Mouse (Mus musculus): ENCODE results near the gene Fam184a.

Fam184a gene

GRCm38 (mm10) chr10:53598821-53599220 is 152.1 kb downstream of the Fam184a start:
- in situ Hi-C loops (cut with MboI, MseI) = loop anchor here (5.0 kb wide), 1 partner anchor 33 kb away; the partner anchor contains the start of gene Mcm9

GRCm38 (mm10) chr10:53597121-53597881 is 153.6 kb downstream of the Fam184a start:
- in situ Hi-C loops (cut with MboI, MseI) = loop anchor here (5.0 kb wide), 1 partner anchor 35 kb away; the partner anchor contains the start of gene Mcm9

GRCm38 (mm10) chr10:53596677-53597120 is 154.2 kb downstream of the Fam184a start, which contains the start of gene Asf1a:
Gene Asf1a (plus strand): TSS chr10:53596757.
- in situ Hi-C loops (cut with MboI, MseI) = loop anchor here (5.0 kb wide), 1 partner anchor 36 kb away; the partner anchor contains the start of gene Mcm9

- in situ Hi-C loops (cut with MboI, MseI) = loop anchor here (5.0 kb wide), 1 partner anchor 36 kb away; the partner anchor contains the start of gene Mcm9
Measured at GRCm38 (mm10) chr10:53595744-53596676, 154.9 kb downstream of the Fam184a start.

GRCm38 (mm10) chr10:53585777-53586176 is 165.1 kb downstream of the Fam184a start:
- in situ Hi-C loops (cut with MboI, MseI) = loop anchor here (5.0 kb wide), 1 partner anchor 53 kb away; no protein-coding TSS in a partner anchor
